Mouse (Mus musculus) stomach, postnatal 0 days (tissue): Measurements from ENCODE around the gene Xcl1.

Experiments used
- CTCF ChIP-seq: IDR thresholded peaks from 2 replicates; pipeline ENCODE4 v1.5.1; 2016; ENCODE audit warnings: antibody characterized with exemption, low read depth, mild to moderate bottlenecking, moderate library complexity
- EP300 ChIP-seq: optimal IDR thresholded peaks from 2 replicates; pipeline ENCODE3; 2016; ENCODE audit warnings: antibody characterized with exemption

DNA sequence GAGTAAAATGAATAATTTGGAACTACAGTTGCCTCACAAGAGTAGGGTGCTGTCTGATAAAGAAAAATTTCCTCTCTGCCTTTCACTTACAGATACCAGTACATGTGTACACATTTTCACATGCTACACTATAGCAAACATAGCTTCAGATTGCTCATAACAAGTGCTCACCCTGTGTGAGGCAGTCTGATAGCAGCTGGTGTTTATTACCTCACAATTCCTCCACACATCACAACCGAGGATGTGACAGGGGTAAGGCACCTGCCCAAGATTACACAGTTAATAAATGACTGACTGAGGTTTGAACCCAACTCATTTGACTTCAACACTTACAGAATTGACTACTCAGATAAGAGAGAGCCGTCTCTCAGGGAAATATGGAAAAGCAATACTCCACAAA, 25.3 kb upstream of the Xcl1 start:
- no peak for TF ChIP-seq CTCF
- TF ChIP-seq EP300, result no peak
